ENCODE assay signal across 22 mouse cellular contexts in the genomic region with DNA sequence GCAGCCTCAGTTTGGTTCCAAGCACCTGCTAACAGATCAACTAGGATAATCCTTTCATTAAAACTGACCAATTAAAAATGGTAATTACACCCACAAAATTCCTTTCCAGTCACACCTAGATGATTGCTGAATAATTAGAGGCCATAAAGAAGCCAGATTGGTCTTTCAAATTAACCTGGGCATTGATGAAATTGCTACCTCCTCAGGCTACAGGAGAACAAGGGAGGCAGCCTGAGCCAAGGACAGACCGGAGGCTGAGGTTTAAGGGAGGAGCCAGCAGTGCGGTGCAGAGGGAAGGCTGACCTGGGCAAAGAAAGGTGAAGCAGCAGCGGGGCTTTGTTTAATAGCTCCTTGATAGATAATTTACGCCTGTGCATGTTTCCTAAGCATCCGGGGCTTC. TPM values are rescaled to one million over a fixed set of nuclear protein-coding genes. Genes with fewer than 3 reads are reported as not detected.
DNase-seq lines count a peak whose midpoint lies in the region; ATAC-seq and TF ChIP-seq lines count a peak whose summit lies in the region.
"Had no signal": no experiment of that assay in that cellular context is flagged by ENCODE, and none has a peak within 500 bp of the region (broad histone marks: within the 10 kb centered on the region; RNA-seq: fewer than 3 reads in every experiment).

No protein-coding gene starts in this region.

- ATAC-seq in limb, embryonic 15.5 days (ENCODE audit: insufficient number of reproducible peaks, low FRiP score, low TSS enrichment, low read depth), result no peak
- ATAC-seq in activated CD4-positive, CD25-positive, alpha-beta regulatory T cell, adult 4 months, result peak; percentile 11
- peak; percentile 60 for ATAC-seq in megakaryocyte, adult 5-6 weeks (ENCODE audit: poor library complexity, severe bottlenecking)
- ATAC-seq in liver, embryonic 11.5 days (replicated peaks; ENCODE audit: low FRiP score), result no peak
- ATAC-seq: forebrain, embryonic 15.5 days had no signal

- H3K36me3 ChIP-seq in limb, embryonic 15.5 days, result no peaks in the 10 kb centered on the region
- no peaks in the 10 kb centered on the region for H3K36me3 ChIP-seq in limb, embryonic 10.5 days
- no peaks in the 10 kb centered on the region for H3K36me3 ChIP-seq in E14TG2a.4 (ENCODE audit: insufficient read depth, low read length)
- no peaks in the 10 kb centered on the region for H3K36me3 ChIP-seq in liver, embryonic 11.5 days (ENCODE audit: control insufficient read depth, insufficient read depth, low read length)
- H3K36me3 ChIP-seq: embryonic facial prominence, embryonic 12.5 days; forebrain, embryonic 15.5 days; G1E; heart, embryonic 15.5 days; limb, embryonic 13.5 days; liver, embryonic 15.5 days; midbrain, embryonic 12.5 days had no signal

- H3K4me2 ChIP-seq in limb, embryonic 15.5 days, result no peak overlapping the region
- no peak overlapping the region for H3K4me2 ChIP-seq in liver, embryonic 11.5 days
- H3K4me2 ChIP-seq: embryonic facial prominence, embryonic 12.5 days; forebrain, embryonic 15.5 days; liver, embryonic 15.5 days; midbrain, embryonic 12.5 days had no signal

- H3K4me1 ChIP-seq in limb, embryonic 15.5 days, result peaks cover 50% of the 10 kb centered on the region
- H3K4me1 ChIP-seq in limb, embryonic 10.5 days, result peaks cover 35% of the 10 kb centered on the region
- peaks cover 59% of the 10 kb centered on the region for H3K4me1 ChIP-seq in E14TG2a.4 (replicated peaks; ENCODE audit: low read depth, low read length)
- no peaks in the 10 kb centered on the region for H3K4me1 ChIP-seq in liver, embryonic 11.5 days (replicated peaks; ENCODE audit: control insufficient read depth, insufficient read depth, low read length)
- H3K4me1 ChIP-seq: forebrain, embryonic 15.5 days; midbrain, embryonic 12.5 days had no signal

- peaks cover 9% of the 10 kb centered on the region; the same call in 1 of the 2 replicates for H3K27me3 ChIP-seq in limb, embryonic 15.5 days
- peaks cover 20% of the 10 kb centered on the region; the same call in 1 of the 2 replicates for H3K27me3 ChIP-seq in limb, embryonic 10.5 days (ENCODE audit: low read depth, poor library complexity, severe bottlenecking)
- peaks cover 22% of the 10 kb centered on the region for H3K27me3 ChIP-seq in E14TG2a.4 (ENCODE audit: insufficient read depth, low read length)
- peaks cover 5% of the 10 kb centered on the region; the same call in 1 of the 2 replicates for H3K27me3 ChIP-seq in liver, embryonic 11.5 days (replicated peaks; ENCODE audit: control insufficient read depth, insufficient read depth, low read length)
- H3K27me3 ChIP-seq: forebrain, embryonic 15.5 days had no signal

- WGBS in limb, embryonic 15.5 days, result 21% methylated on average over 5 of the region's 5 CpGs
- WGBS in limb, embryonic 10.5 days, result 28% methylated on average over 5 of the region's 5 CpGs
- 37% methylated on average over 5 of the region's 5 CpGs for WGBS in liver, embryonic 11.5 days

- no peak for TF ChIP-seq CTCF in E14TG2a.4 (conservative IDR thresholded peaks at IDR 0.05; ENCODE audit: low read length)
- no peak for TF ChIP-seq CTCF in layer of hippocampus, adult 2 months (conservative IDR thresholded peaks at IDR 0.05)

- H3K9me3 ChIP-seq in limb, embryonic 15.5 days, result no peaks in the 10 kb centered on the region
- H3K9me3 ChIP-seq in limb, embryonic 10.5 days (replicated peaks), result no peaks in the 10 kb centered on the region
- no peaks in the 10 kb centered on the region for H3K9me3 ChIP-seq in E14TG2a.4 (ENCODE audit: low read length)
- no peaks in the 10 kb centered on the region for H3K9me3 ChIP-seq in liver, embryonic 11.5 days (ENCODE audit: control insufficient read depth, low read length)
- H3K9me3 ChIP-seq: embryonic facial prominence, embryonic 12.5 days; forebrain, embryonic 15.5 days; G1E; heart, embryonic 15.5 days; limb, embryonic 13.5 days; liver, embryonic 15.5 days; midbrain, embryonic 12.5 days had no signal

- no peak overlapping the region for H3K9ac ChIP-seq in limb, embryonic 15.5 days
- H3K9ac ChIP-seq in liver, embryonic 11.5 days (ENCODE audit: low read depth, low read length), result no peak overlapping the region
- H3K9ac ChIP-seq: embryonic facial prominence, embryonic 12.5 days; forebrain, embryonic 15.5 days; heart, embryonic 15.5 days; limb, embryonic 13.5 days; liver, embryonic 15.5 days; midbrain, embryonic 12.5 days had no signal

- no peak for DNase-seq in limb, embryonic 10.5 days (ENCODE audit: low spot score)
- DNase-seq in layer of hippocampus, adult 2 months (ENCODE audit: low spot score in 2 of 2), result no peak
- DNase-seq in liver, embryonic 11.5 days (ENCODE audit: low spot score), result no peak
- DNase-seq: adrenal gland, adult 2 months; B cell, adult 2 months; cerebellum, adult 8-10 months; heart, postnatal 4 days; kidney, adult 18-20 months; layer of hippocampus, adult 9-11 months had no signal

- no peak overlapping the region for H3K4me3 ChIP-seq in limb, embryonic 15.5 days
- no peak overlapping the region for H3K4me3 ChIP-seq in limb, embryonic 10.5 days
- peak overlapping the region; percentile 11; the same call in 1 of the 2 replicates for H3K4me3 ChIP-seq in E14TG2a.4 (replicated peaks; ENCODE audit: low read length)
- no peak overlapping the region for H3K4me3 ChIP-seq in layer of hippocampus, adult 2 months
- no peak overlapping the region for H3K4me3 ChIP-seq in liver, embryonic 11.5 days (ENCODE audit: low read depth, low read length)
- H3K4me3 ChIP-seq: embryonic facial prominence, embryonic 12.5 days; erythroblast, embryonic 14.5 days; forebrain, embryonic 15.5 days; heart, embryonic 15.5 days; limb, embryonic 13.5 days; liver, embryonic 15.5 days; midbrain, embryonic 12.5 days had no signal

- H3K27ac ChIP-seq in limb, embryonic 15.5 days, result 0 out of 2 replicates have a peak overlapping the region, but pooled peaks have one; percentile 79
- no peak overlapping the region for H3K27ac ChIP-seq in limb, embryonic 10.5 days
- no peak overlapping the region for H3K27ac ChIP-seq in layer of hippocampus, adult 2 months
- no peak overlapping the region for H3K27ac ChIP-seq in liver, embryonic 11.5 days (ENCODE audit: low read depth, low read length)
- H3K27ac ChIP-seq: embryonic facial prominence, embryonic 12.5 days; forebrain, embryonic 15.5 days; liver, embryonic 15.5 days; macrophage; midbrain, embryonic 12.5 days had no signal

RNA-seq across cellular contexts. Expression of a gene that starts 23.6 kb away (rescaled TPM):
- 7.3 TPM in 2 replicates for polyA plus RNA-seq in limb, embryonic 15.5 days (2015; fragmentation: Nextera tagmentation; extraction: Ambion mirVana)
- polyA plus RNA-seq in limb, embryonic 10.5 days (2016; fragmentation: Nextera tagmentation; extraction: Ambion mirVana), result 0.50 and 0.60 TPM in 2 replicates
- 1 to 10 TPM; 1.2 to 1.8 TPM for polyA plus RNA-seq in activated CD4-positive, CD25-positive, alpha-beta regulatory T cell, adult 4 months (2017; shearing (Covaris generic))
- total RNA-seq in megakaryocyte, adult 5-6 weeks (2015), result 7.2 and 9.8 TPM in 2 replicates
- 6.4 and 14.0 TPM in 2 replicates for total RNA-seq in megakaryocyte, adult 5-6 weeks (2017)
- total RNA-seq in layer of hippocampus, adult 2 months (2021), result 1 to 10 TPM; 1.1 to 1.2 TPM
- 4.5 and 5.2 TPM in 2 replicates for polyA plus RNA-seq in liver, embryonic 11.5 days (2014; fragmentation: Nextera tagmentation; extraction: Ambion mirVana)

RNA-seq across cellular contexts. Expression of a gene that starts 24.1 kb away (rescaled TPM):
- 4.4 and 5.1 TPM in 2 replicates for polyA plus RNA-seq in limb, embryonic 15.5 days (2015; fragmentation: Nextera tagmentation; extraction: Ambion mirVana)
- polyA plus RNA-seq in limb, embryonic 10.5 days (2016; fragmentation: Nextera tagmentation; extraction: Ambion mirVana), result not detected in 2 replicates
- polyA plus RNA-seq in activated CD4-positive, CD25-positive, alpha-beta regulatory T cell, adult 4 months (2017; shearing (Covaris generic)), result 100 to 1,000 TPM; 213 to 237 TPM
- 1.5 and 3.1 TPM in 2 replicates for total RNA-seq in megakaryocyte, adult 5-6 weeks (2015)
- 2.5 and 3.2 TPM in 2 replicates for total RNA-seq in megakaryocyte, adult 5-6 weeks (2017)
- total RNA-seq in layer of hippocampus, adult 2 months (2021), result 1 to 10 TPM; 3.5 to 3.8 TPM
- polyA plus RNA-seq in liver, embryonic 11.5 days (2014; fragmentation: Nextera tagmentation; extraction: Ambion mirVana), result 0.38 TPM in 2 replicates
- polyA plus RNA-seq: erythroblast, embryonic 14.5 days; G1E had no signal

Comparison
In these comparisons a context has a peak if more than half of its experiments do, and no peak if none do; other contexts are left out.
1. ATAC-seq: peak in activated CD4-positive, CD25-positive, alpha-beta regulatory T cell, adult 4 months (single experiment) and megakaryocyte, adult 5-6 weeks (single experiment); none in limb, embryonic 15.5 days (single experiment) and liver, embryonic 11.5 days (single experiment).
2. RNA of a gene that starts 24.1 kb away (polyA plus RNA-seq): 213 to 237 TPM in activated CD4-positive, CD25-positive, alpha-beta regulatory T cell, adult 4 months; 4.4 to 5.1 TPM in limb, embryonic 15.5 days, 0.38 TPM in liver, embryonic 11.5 days and not detected in limb, embryonic 10.5 days; every median in the first group is over 10 times any median in the second.